Mouse (Mus musculus) C2C12 (cell line): ENCODE measurements around the gene Pla2g3. TPM values are rescaled to one million over a fixed set of nuclear protein-coding genes. Genes with fewer than 3 reads are reported as not detected.

Experiments used
- H3K27me3 ChIP-seq: one replicate; pipeline ENCODE4 v1.6.1; 2011; ENCODE audit not compliant: control insufficient read depth, insufficient read depth, insufficient read length
- H3K36me3 ChIP-seq: one replicate; pipeline ENCODE4 v1.6.1; 2011; ENCODE audit not compliant: control insufficient read depth, insufficient read depth
- H3K4me3 ChIP-seq: one replicate; pipeline ENCODE4 v1.5.1; 2011; ENCODE audit warnings: mild to moderate bottlenecking, control low read depth; ENCODE audit not compliant: poor library complexity, insufficient read depth, severe bottlenecking
- H3K79me2 ChIP-seq: one replicate; pipeline ENCODE4 v1.6.1; 2011; ENCODE audit not compliant: control insufficient read depth, insufficient read depth
- H3K79me3 ChIP-seq: one replicate; pipeline ENCODE4 v1.6.1; 2011; ENCODE audit warnings: low read depth, control low read depth
- H3ac ChIP-seq: one replicate; pipeline ENCODE3; 2011; ENCODE audit warnings: low read depth; ENCODE audit not compliant: control insufficient read depth, insufficient read length
- CEBPB ChIP-seq: IDR thresholded peaks from one replicate; pipeline ENCODE4 v1.6.1; 2011; ENCODE audit warnings: low read depth, mild to moderate bottlenecking, control low read depth, moderate library complexity
- CTCF ChIP-seq: IDR thresholded peaks from one replicate; pipeline ENCODE4 v1.5.1; 2011; ENCODE audit not compliant: control insufficient read depth, insufficient read depth, insufficient read length
- FOSL1 ChIP-seq: IDR thresholded peaks from one replicate; pipeline ENCODE4 v1.8.0; 2011; ENCODE audit warnings: mild to moderate bottlenecking, low read length; ENCODE audit not compliant: poor library complexity, insufficient read depth, severe bottlenecking
- MAX ChIP-seq: IDR thresholded peaks from one replicate; pipeline ENCODE4 v1.6.1; 2011; ENCODE audit warnings: mild to moderate bottlenecking, control low read depth
- MYOD1 ChIP-seq: IDR thresholded peaks from one replicate; pipeline ENCODE4 v1.6.1; 2011; ENCODE audit warnings: low read depth; ENCODE audit not compliant: control insufficient read depth, insufficient read length
- MYOG ChIP-seq: IDR thresholded peaks from one replicate; pipeline ENCODE4 v1.6.1; 2011; ENCODE audit not compliant: control insufficient read depth, insufficient read length; ENCODE audit errors: extremely low read depth
- USF1 ChIP-seq: IDR thresholded peaks from one replicate; pipeline ENCODE4 v1.6.1; 2011; ENCODE audit warnings: low read depth, mild to moderate bottlenecking, control low read depth, moderate library complexity
- long read RNA-seq, 2 experiments: library from polyadenylated mRNA; unstranded; transcript quantifications; one replicate each; pipeline ENCODE4 v2.0.0; 2019 to 2020
- polyA plus RNA-seq: library from polyadenylated mRNA; unstranded; fragments of >200 nt; fragmentation: generic; extraction: Trizol; gene quantifications from one replicate; pipeline ENCODE4 v1.2.1, GENCODE M21; 2012; ENCODE audit warnings: missing spikeins

Pla2g3 gene
- polyA plus RNA-seq: 0.21 TPM
- long read RNA-seq, experiment 1: 0 reads
- long read RNA-seq, experiment 2: 0 reads

GRCm38 (mm10) chr11:3487952-3488570, at the start of gene Pla2g3:
Gene Pla2g3 (plus strand): TSS chr11:3488284.
- Histone ChIP-seq H3K36me3 (no peaks in the 10 kb centered on the region), H3K79me3 (no peaks in the 10 kb centered on the region), H3K4me3 (no peak within 1 kb of the TSS), H3K27me3 (peaks cover 4% of the 10 kb centered on the region), H3K79me2 (no peaks in the 10 kb centered on the region), H3ac (no peak within 1 kb of the TSS)
- TF ChIP-seq MYOD1: no peak

DNA sequence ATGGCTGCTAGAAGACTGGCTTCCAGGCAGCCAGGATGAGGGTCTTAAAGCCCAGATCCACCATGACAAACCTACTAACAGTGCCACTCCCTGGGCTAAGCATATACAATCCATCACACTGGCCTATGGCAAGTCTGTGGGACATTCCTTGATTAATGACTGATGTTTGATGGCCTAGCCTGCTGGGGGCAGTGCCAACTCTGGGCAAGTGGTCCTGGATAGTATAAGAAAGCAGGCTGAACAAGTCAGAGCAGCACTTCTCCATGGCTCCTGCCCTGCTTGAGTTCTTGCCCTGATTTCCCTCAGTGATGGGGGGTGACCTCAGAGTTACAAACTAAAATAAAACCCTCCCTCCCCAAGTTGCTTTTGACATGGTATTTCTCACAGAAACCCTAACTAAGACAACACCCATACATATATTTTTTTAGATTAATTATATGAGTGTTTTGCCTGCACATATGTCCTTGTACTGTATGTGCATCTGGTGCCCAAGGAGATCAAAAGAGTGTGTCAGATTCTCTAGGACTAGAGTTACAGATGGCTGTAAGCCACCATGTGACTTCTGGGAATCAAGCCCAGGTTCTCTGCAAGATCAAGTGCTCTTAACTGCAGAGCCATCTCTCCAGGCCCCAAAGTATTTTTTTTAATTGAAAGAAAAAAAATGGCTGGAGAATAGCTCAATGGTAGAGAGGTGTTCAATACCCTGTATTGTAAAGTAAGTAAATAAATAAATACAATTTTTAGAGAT, 46.2 kb upstream of the Pla2g3 start:
- TF ChIP-seq USF1: peak; percentile 45
- TF ChIP-seq MAX: no peak
- peaks cover 93% of the 10 kb centered on the region for H3K79me2 ChIP-seq

GRCm38 (mm10) chr11:3442677-3443076, 45.4 kb upstream of the Pla2g3 start:
- peaks cover 94% of the 10 kb centered on the region for H3K79me2 ChIP-seq
- H3K4me3 ChIP-seq: no peak overlapping the region
- TF ChIP-seq USF1 (peak; percentile 68), CEBPB (no peak), FOSL1 (no peak), CTCF (no peak), MYOG (no peak), MAX (no peak), MYOD1 (no peak)
- no peaks in the 10 kb centered on the region for H3K27me3 ChIP-seq
- H3K36me3 ChIP-seq: no peaks in the 10 kb centered on the region
- peaks cover 42% of the 10 kb centered on the region for H3K79me3 ChIP-seq
- H3ac ChIP-seq: no peak overlapping the region

More for the DNA sequence above, 46.2 kb upstream of the Pla2g3 start:
- H3K79me3 ChIP-seq: peaks cover 37% of the 10 kb centered on the region
- no peaks in the 10 kb centered on the region for H3K36me3 ChIP-seq
- no peak overlapping the region for H3ac ChIP-seq
- H3K4me3 ChIP-seq: no peak overlapping the region
- no peaks in the 10 kb centered on the region for H3K27me3 ChIP-seq

DNA sequence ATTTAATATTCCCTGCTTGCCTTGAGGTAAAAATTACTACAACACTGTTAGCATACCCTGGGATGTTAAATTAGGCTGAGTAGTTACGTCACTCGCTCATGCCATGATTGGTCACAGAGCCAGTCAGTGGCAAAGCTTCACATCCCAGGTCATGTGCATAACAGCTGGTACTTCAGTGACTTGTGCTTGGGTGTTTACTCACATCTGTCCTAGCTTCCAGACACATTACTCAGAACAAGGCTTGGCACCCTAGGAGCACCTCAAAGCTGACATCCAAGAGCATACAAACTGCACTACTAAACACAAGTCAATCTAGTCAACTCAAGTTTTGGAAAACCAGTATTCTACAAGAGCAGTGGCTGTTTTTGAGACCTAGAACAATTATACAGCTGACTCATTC, 45.0 kb upstream of the Pla2g3 start:
- H3K79me2 ChIP-seq: peaks cover 94% of the 10 kb centered on the region
- TF ChIP-seq USF1 (peak; percentile 56), MAX (no peak), CTCF (no peak), MYOD1 (peak; percentile 90), FOSL1 (no peak), CEBPB (no peak), MYOG (no peak)
- no peak overlapping the region for H3ac ChIP-seq
- H3K79me3 ChIP-seq: peaks cover 46% of the 10 kb centered on the region
- no peak overlapping the region for H3K4me3 ChIP-seq
- no peaks in the 10 kb centered on the region for H3K27me3 ChIP-seq
- H3K36me3 ChIP-seq: peaks cover 2% of the 10 kb centered on the region

- Histone ChIP-seq H3K79me3 (peaks cover 55% of the 10 kb centered on the region), H3K79me2 (peaks cover 98% of the 10 kb centered on the region), H3K36me3 (peaks cover 3% of the 10 kb centered on the region), H3K4me3 (no peak overlapping the region), H3ac (no peak overlapping the region), H3K27me3 (no peaks in the 10 kb centered on the region)
- TF ChIP-seq MAX (no peak), USF1 (no peak), CTCF (no peak), CEBPB (no peak), FOSL1 (no peak)
Measured at GRCm38 (mm10) chr11:3444875-3445274, 43.2 kb upstream of the Pla2g3 start.

DNA sequence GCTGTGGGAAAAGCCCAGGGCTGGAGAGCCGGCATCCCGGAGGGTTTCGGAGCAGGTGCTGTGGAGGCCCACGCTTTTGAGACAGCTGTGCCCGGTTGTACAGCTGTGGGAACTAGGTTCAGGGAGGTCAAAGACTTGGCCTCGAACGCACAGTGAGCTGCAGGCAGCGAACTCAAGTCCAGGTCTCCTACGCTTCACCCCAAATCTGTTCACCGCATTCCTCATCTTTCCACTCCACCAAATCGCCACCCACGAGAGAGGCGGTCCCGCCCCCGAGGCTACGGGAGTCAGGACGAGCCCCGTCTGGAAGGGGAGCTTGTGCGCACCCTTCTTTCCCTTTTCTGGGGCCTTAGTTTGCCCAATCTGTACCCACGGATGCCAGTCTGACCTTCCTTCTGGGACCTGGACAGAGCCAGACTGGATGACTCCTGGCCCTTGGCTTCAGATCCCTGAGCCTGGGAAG, 36.4 kb upstream of the Pla2g3 start:
- no peaks in the 10 kb centered on the region for H3K27me3 ChIP-seq
- peaks cover 71% of the 10 kb centered on the region for H3K79me2 ChIP-seq
- TF ChIP-seq CEBPB: no peak
- TF ChIP-seq MYOD1: no peak
- no peak for TF ChIP-seq FOSL1
- TF ChIP-seq MAX: no peak
- no peak for TF ChIP-seq USF1
- no peak for TF ChIP-seq CTCF
- TF ChIP-seq MYOG: no peak
- H3K79me3 ChIP-seq: peaks cover 53% of the 10 kb centered on the region
- peaks cover 3% of the 10 kb centered on the region for H3K36me3 ChIP-seq
- H3ac ChIP-seq: peak overlapping the region; percentile 75
- peak overlapping the region; percentile 93 for H3K4me3 ChIP-seq
